Mouse (Mus musculus) heart, adult 2 months (tissue): ENCODE data around the gene Kat2a.

Experiments used
- CTCF ChIP-seq: fragments of 200-600 bp; IDR thresholded peaks from 2 replicates; pipeline ENCODE4 v1.8.1; 2022; ENCODE audit warnings: antibody characterized with exemption, mild to moderate bottlenecking, moderate library complexity
- EP300 ChIP-seq: fragments of 200-500 bp; IDR thresholded peaks from 2 replicates; pipeline ENCODE4 v1.6.1; 2011; ENCODE audit warnings: low read depth, low read length, control low read depth; ENCODE audit not compliant: insufficient read depth

GRCm38 (mm10) chr11:100718866-100719265 lies 6.6 kb upstream of the Kat2a start:
- no peak for TF ChIP-seq CTCF
- TF ChIP-seq EP300: no peak
